ENCODE assay signal across 8 mouse cellular contexts in the genomic region with DNA sequence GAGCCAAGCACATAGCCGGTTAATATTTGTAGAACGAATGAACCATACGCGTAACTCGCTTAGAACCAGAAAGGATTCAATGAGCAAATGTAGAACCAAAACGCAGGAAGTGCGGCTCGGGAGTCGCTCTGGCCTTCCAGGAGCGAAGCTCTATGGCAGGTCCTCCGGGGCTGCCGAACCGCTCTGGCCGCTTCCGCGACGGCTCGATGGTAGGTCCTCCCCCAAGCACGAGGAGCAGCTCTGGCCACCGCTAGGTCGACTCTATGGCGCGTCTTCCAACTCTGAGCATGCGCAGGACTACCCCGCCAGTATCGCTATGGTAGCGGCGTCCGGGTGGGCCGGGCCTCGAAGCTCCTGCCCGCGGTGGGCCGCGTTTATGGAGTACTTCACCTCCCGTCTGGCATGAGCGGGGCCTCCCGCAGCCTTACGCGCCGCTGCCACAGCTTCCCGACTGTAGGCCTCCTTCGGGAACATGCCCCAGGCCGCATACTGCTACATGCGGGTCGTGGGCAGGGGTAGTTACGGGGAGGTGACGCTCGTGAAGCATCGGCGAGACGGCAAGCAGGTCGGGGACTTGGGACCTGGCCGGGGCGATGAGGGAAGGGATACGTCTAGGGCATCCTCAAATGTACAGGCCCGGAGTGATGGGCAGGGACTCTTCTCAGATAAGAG. TPM values are rescaled to one million over a fixed set of nuclear protein-coding genes. Genes with fewer than 3 reads are reported as not detected.
DNase-seq lines count a peak whose midpoint lies in the region; ATAC-seq and TF ChIP-seq lines count a peak whose summit lies in the region.

Nek4 (plus strand) TSS at position 224 of the 672 bp plus-strand sequence.

- TF ChIP-seq CTCF in cortical plate, adult 2 months (IDR thresholded peaks at IDR 0.05; ENCODE audit: extremely low read depth, insufficient read depth, low read length): no peak

- peak within 1 kb of the TSS; percentile 76 for H3K4me3 ChIP-seq in cortical plate, adult 2 months (ENCODE audit: insufficient read depth, low read length)
- peak within 1 kb of the TSS; percentile 99 for H3K4me3 ChIP-seq in megakaryocyte, embryonic 14.5 days (replicated peaks)

- no peaks in the 10 kb centered on the region for H3K4me1 ChIP-seq in cortical plate, adult 2 months (ENCODE audit: control insufficient read depth, insufficient read depth, low read length)
- peaks cover 22% of the 10 kb centered on the region for H3K4me1 ChIP-seq in megakaryocyte, embryonic 14.5 days

- peak; percentile 83 for TF ChIP-seq POLR2A in cortical plate, adult 2 months (IDR thresholded peaks at IDR 0.05; ENCODE audit: extremely low read depth, insufficient read depth, low read length)

- no peaks in the 10 kb centered on the region for H3K9me3 ChIP-seq in megakaryocyte, embryonic 14.5 days

- peak; percentile 98 for ATAC-seq in activated CD4-positive, CD25-positive, alpha-beta regulatory T cell, adult 4 months

- peaks cover 20% of the 10 kb centered on the region for H3K36me3 ChIP-seq in megakaryocyte, embryonic 14.5 days (replicated peaks; ENCODE audit: low read length)

- DNase-seq in gastrocnemius, adult 8-10 months (ENCODE audit: low spot score in 2 of 2): peak; percentile 90 to 95
- DNase-seq in hindlimb bud, embryonic 11.5 days (ENCODE audit: extremely low spot score, low read depth, low spot score): peak; percentile 86
- peak; percentile 88 to 96 for DNase-seq in left cerebral cortex, adult 8-10 months (ENCODE audit: low spot score in 2 of 2)
- DNase-seq in right cerebral cortex, postnatal 10 days (ENCODE audit: low spot score in 2 of 2): peak; percentile 98 to 99
- peak; percentile 90 for DNase-seq in urinary bladder, postnatal 25 days (ENCODE audit: low spot score)

- H3K27me3 ChIP-seq in megakaryocyte, embryonic 14.5 days (replicated peaks): peaks cover 6% of the 10 kb centered on the region

- H3K27ac ChIP-seq in cortical plate, adult 2 months (ENCODE audit: insufficient read depth, low read length): 0 out of 2 replicates have a peak within 1 kb of the TSS, but pooled peaks have one; percentile 20

RNA-seq across cellular contexts. Expression of gene Nek4, which starts in this region (rescaled TPM):
- polyA plus RNA-seq in activated CD4-positive, CD25-positive, alpha-beta regulatory T cell, adult 4 months (2017; shearing (Covaris generic)): 1 to 10 TPM; 4.6 to 6.6 TPM
- polyA plus RNA-seq in cortical plate, adult 2 months (2012; rRNA removed): 13.3 and 14.2 TPM in 2 replicates
- total RNA-seq in gastrocnemius, adult 8-10 months (2022): 1 to 10 TPM; 3.5 to 4.5 (median 4.0) TPM
- total RNA-seq in left cerebral cortex, adult 8-10 months (2022): 10 to 100 TPM; 16.4 to 19.4 (median 18.6) TPM
- 1.4 and 3.3 TPM in 2 replicates for polyA plus RNA-seq in megakaryocyte, embryonic 14.5 days (2012; ENCODE audit: insufficient read depth, low replicate concordance)

Comparison
In these comparisons a context has a peak if more than half of its experiments do, and no peak if none do; other contexts are left out.
1. Peak in every context shown above with its lines: DNase-seq, ATAC-seq, H3K4me3 ChIP-seq and H3K27ac ChIP-seq.